Mouse (Mus musculus) MEL (cell line): ENCODE measurements around the gene Sparcl1. TPM values are rescaled to one million over a fixed set of nuclear protein-coding genes. Genes with fewer than 3 reads are reported as not detected.

Experiments used
- DNase-seq: peaks from one replicate; pipeline ENCODE4 v3.0.0; 2011; ENCODE audit warnings: low read depth, low spot score
- H3K27ac ChIP-seq: 2 replicates; pipeline ENCODE4 v1.5.1; 2012; ENCODE audit warnings: low read depth, mild to moderate bottlenecking, control low read depth, low read length, moderate library complexity; ENCODE audit not compliant: control insufficient read depth
- H3K27me3 ChIP-seq, 2 experiments: fragments of 150-350 bp in 1 of 2; sonication (generic) in 1 of 2; 2 replicates each; pipeline ENCODE4 v1.6.1; 2012; ENCODE audit warnings: low read length in 2 of 2, mild to moderate bottlenecking in 2 of 2, improper control_type of control experiment in 1 of 2, moderate library complexity in 1 of 2; ENCODE audit not compliant: insufficient read depth in 2 of 2, control insufficient read depth in 1 of 2
- H3K36me3 ChIP-seq, 2 experiments: 2 replicates each; pipeline ENCODE4 v1.6.1; 2012 to 2014; ENCODE audit warnings: low read length in 2 of 2, improper control_type of control experiment in 1 of 2, inconsistent platforms in 1 of 2, mild to moderate bottlenecking in 1 of 2; ENCODE audit not compliant: insufficient read depth in 2 of 2, control insufficient read depth in 1 of 2
- H3K4me1 ChIP-seq, 2 experiments: fragments of 150-350 bp in 1 of 2; sonication (generic) in 1 of 2; 2 replicates each; pipeline ENCODE4 v1.6.1; 2012; ENCODE audit warnings: low read length in 2 of 2, improper control_type of control experiment in 1 of 2, mild to moderate bottlenecking in 1 of 2; ENCODE audit not compliant: insufficient read depth in 2 of 2, control insufficient read depth in 1 of 2
- H3K4me3 ChIP-seq, 2 experiments: fragments of 150-350 bp in 1 of 2; sonication (generic) in 1 of 2; 2 replicates each; pipeline ENCODE4 v1.5.1; 2012; ENCODE audit warnings: low read depth in 2 of 2, low read length in 2 of 2, mild to moderate bottlenecking in 2 of 2, moderate library complexity in 2 of 2, control low read depth in 1 of 2, improper control_type of control experiment in 1 of 2; ENCODE audit not compliant: control insufficient read depth in 1 of 2, insufficient read depth in 1 of 2
- H3K79me2 ChIP-seq: 2 replicates; pipeline ENCODE4 v1.6.1; 2012; ENCODE audit warnings: mild to moderate bottlenecking, low read length, moderate library complexity; ENCODE audit not compliant: control insufficient read depth, poor library complexity, insufficient read depth
- H3K9ac ChIP-seq: 2 replicates; pipeline ENCODE4 v1.6.1; 2012; ENCODE audit warnings: low read depth, mild to moderate bottlenecking, control low read depth, low read length, moderate library complexity; ENCODE audit not compliant: control insufficient read depth, poor library complexity, severe bottlenecking
- H3K9me3 ChIP-seq: fragments of 150-350 bp; sonication (generic); replicated peaks from 2 replicates; pipeline ENCODE4 v1.6.1; 2012; ENCODE audit warnings: mild to moderate bottlenecking, low read length, improper control_type of control experiment, moderate library complexity; ENCODE audit not compliant: insufficient read depth
- CTCF ChIP-seq, 3 experiments: IDR thresholded peaks in 2 of 3; conservative IDR thresholded peaks in 1 of 3; 2 replicates each; pipeline ENCODE4 v1.5.1; 2011 to 2012; ENCODE audit warnings: low read length in 3 of 3, low read depth in 2 of 3, mild to moderate bottlenecking in 2 of 3, improper control_type of control experiment in 1 of 3, inconsistent platforms in 1 of 3, mixed read lengths in 1 of 3, moderate library complexity in 1 of 3; ENCODE audit not compliant: control insufficient read depth in 1 of 3, insufficient read depth in 1 of 3, poor library complexity in 1 of 3, severe bottlenecking in 1 of 3
- HCFC1 ChIP-seq: IDR thresholded peaks from 2 replicates; pipeline ENCODE4 v1.6.1; 2012; ENCODE audit warnings: low read depth, mild to moderate bottlenecking, inconsistent platforms, low read length, improper control_type of control experiment, moderate library complexity
- KAT2A ChIP-seq: conservative IDR thresholded peaks from 2 replicates; pipeline ENCODE4 v1.6.1; 2012; ENCODE audit warnings: low read depth, low read length, improper control_type of control experiment, inconsistent platforms
- MEF2A ChIP-seq: IDR thresholded peaks from 2 replicates; pipeline ENCODE4 v1.6.1; 2014; ENCODE audit warnings: low read depth, mild to moderate bottlenecking, inconsistent platforms, low read length, improper control_type of control experiment; ENCODE audit not compliant: poor library complexity, insufficient replicate concordance, severe bottlenecking; ENCODE audit errors: extremely low read depth
- MXI1 ChIP-seq: IDR thresholded peaks from 2 replicates; pipeline ENCODE4 v1.6.1; 2011; ENCODE audit warnings: mild to moderate bottlenecking, low read depth, low read length, improper control_type of control experiment
- MYB ChIP-seq: IDR thresholded peaks from 2 replicates; pipeline ENCODE4 v1.6.1; 2011; ENCODE audit warnings: mild to moderate bottlenecking, low read depth, low read length, improper control_type of control experiment
- NRF1 ChIP-seq: IDR thresholded peaks from 2 replicates; pipeline ENCODE4 v1.6.1; 2014; ENCODE audit warnings: low read depth, mild to moderate bottlenecking, inconsistent platforms, low read length, improper control_type of control experiment, moderate library complexity; ENCODE audit not compliant: poor library complexity, insufficient read depth, severe bottlenecking
- POLR2A ChIP-seq, 2 experiments: IDR thresholded peaks; 2 replicates each; pipeline ENCODE4 v1.6.1; 2011 to 2012; ENCODE audit warnings: low read length in 2 of 2, mild to moderate bottlenecking in 2 of 2, control low read depth in 1 of 2, improper control_type of control experiment in 1 of 2, low read depth in 1 of 2, moderate library complexity in 1 of 2; ENCODE audit not compliant: control insufficient read depth in 1 of 2, insufficient read depth in 1 of 2, poor library complexity in 1 of 2
- POLR2AphosphoS2 ChIP-seq: IDR thresholded peaks from 2 replicates; pipeline ENCODE4 v1.6.1; 2011; ENCODE audit warnings: low read length, improper control_type of control experiment
- SIN3A ChIP-seq: IDR thresholded peaks from 2 replicates; pipeline ENCODE4 v1.6.1; 2012; ENCODE audit warnings: low read length, improper control_type of control experiment, inconsistent platforms
- TCF12 ChIP-seq: IDR thresholded peaks from 2 replicates; pipeline ENCODE4 v1.6.1; 2014; ENCODE audit warnings: low read depth, mild to moderate bottlenecking, inconsistent platforms, low read length, improper control_type of control experiment, moderate library complexity
- USF1 ChIP-seq: IDR thresholded peaks from 2 replicates; pipeline ENCODE4 v1.6.1; 2014; ENCODE audit warnings: low read depth, mild to moderate bottlenecking, inconsistent platforms, low read length, improper control_type of control experiment, moderate library complexity
- polyA plus RNA-seq, 2 experiments: library from polyadenylated mRNA; stranded (reverse) in 1 of 2; unstranded in 1 of 2; fragments of >175 nt in 1 of 2; fragments of >200 nt in 1 of 2; gene quantifications; 2 replicates each; pipeline versions ENCODE4 v1.2.1 to v1.2.4; 2012; ENCODE audit warnings: low replicate concordance in 2 of 2, low read depth in 1 of 2; ENCODE audit not compliant: insufficient read length in 2 of 2, insufficient read depth in 1 of 2, missing spikeins in 1 of 2
- total RNA-seq: library from RNA; depleted of rRNA; stranded (reverse); fragments of 300-350 nt; gene quantifications from 2 replicates; pipeline ENCODE4 v1.2.3, GENCODE M21; 2012

The Sparcl1 gene
- total and polyA plus RNA-seq, 3 experiments: not detected

DNA sequence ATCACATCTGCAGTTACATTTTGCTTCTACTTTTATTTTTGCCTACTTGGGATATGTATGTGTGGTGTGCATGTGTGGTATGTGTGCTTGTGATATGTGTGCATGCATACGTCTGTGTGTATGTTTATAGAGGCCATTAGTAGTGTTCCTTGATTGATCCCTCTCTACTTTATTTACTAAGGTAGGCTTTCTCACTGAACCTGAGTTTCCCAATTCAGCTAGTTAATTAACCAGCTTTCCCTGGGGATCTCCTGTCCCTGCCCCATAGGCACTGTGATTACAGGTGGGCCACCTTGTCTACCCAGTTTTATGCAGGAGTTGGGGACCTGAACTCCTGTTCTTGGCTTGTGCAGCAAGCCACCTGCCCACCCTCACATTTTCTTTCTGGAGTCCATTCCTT lies 76.8 kb downstream of the Sparcl1 start:
- Histone ChIP-seq H3K9ac (no peak overlapping the region), H3K79me2 (no peaks in the 10 kb centered on the region), H3K4me1 (peaks cover 14 to 16% of the 10 kb centered on the region in 2 experiments), H3K27me3 (no peaks in the 10 kb centered on the region), H3K27ac (no peak overlapping the region), H3K36me3 (peaks cover 0 to 13% of the 10 kb centered on the region in 2 experiments; a peak in 2 of 4 replicates), H3K9me3 (no peaks in the 10 kb centered on the region), H3K4me3 (no peak overlapping the region)
- DNase-seq: no peak
- TF ChIP-seq CTCF (IDR thresholded peaks at IDR 0.05 in 2 of 3, conservative IDR thresholded peaks at IDR 0.05 in 1 of 3; ENCODE audit: control insufficient read depth in 1 of 3, insufficient read depth in 1 of 3, low read depth in 2 of 3, low read length in 3 of 3, poor library complexity in 1 of 3, severe bottlenecking in 1 of 3) (no peak), POLR2AphosphoS2 (no peak)

DNA sequence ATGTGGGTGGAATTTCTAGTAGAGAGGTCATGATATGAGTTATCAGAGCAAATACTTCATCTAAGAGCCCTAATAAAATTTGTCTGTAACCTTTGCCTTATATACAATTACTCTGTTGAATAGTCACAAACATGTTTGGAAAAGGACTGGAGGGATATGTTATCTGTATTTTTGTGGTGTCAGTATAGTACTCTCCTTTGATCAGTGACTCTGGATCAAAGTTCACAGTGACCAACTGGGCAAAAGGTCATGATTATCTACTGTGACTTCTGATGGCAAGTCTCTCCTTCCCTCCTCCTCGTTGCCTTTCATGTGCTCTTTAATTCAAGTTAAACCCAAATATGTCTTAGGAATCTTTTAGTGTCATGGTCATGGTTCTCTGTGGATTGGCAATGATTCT lies 77.7 kb downstream of the Sparcl1 start:
- Histone ChIP-seq H3K9me3 (no peaks in the 10 kb centered on the region), H3K79me2 (no peaks in the 10 kb centered on the region), H3K27ac (no peak overlapping the region), H3K9ac (no peak overlapping the region), H3K27me3 (no peaks in the 10 kb centered on the region), H3K4me1 (peaks cover 14 to 16% of the 10 kb centered on the region in 2 experiments), H3K4me3 (no peak overlapping the region), H3K36me3 (peaks cover 0 to 13% of the 10 kb centered on the region in 2 experiments; a peak in 2 of 4 replicates)
- no peak for TF ChIP-seq TCF12
- TF ChIP-seq NRF1: no peak
- no peak for TF ChIP-seq SIN3A
- TF ChIP-seq MXI1: no peak
- no peak for TF ChIP-seq MYB
- no peak for TF ChIP-seq KAT2A
- no peak for TF ChIP-seq MEF2A
- TF ChIP-seq USF1: no peak
- TF ChIP-seq HCFC1: no peak
- DNase-seq: no peak

DNA sequence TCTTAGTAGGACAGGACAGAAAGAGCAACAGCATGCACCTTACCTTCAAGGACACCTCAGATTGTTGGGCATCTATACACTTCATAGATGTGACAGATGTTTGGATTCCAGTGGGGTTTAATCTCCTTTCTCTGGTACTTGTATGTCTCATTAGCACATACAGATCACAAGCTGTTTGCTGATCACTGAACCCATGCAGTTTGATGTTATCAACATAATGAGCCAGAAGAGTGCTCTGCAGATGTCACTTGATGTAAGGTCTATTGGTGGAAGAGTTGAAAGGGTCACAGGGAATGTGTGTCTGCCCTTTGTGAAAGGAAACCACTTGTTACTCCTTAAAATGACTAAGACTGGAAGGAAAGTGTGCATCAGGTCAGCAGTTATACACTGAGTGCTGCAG lies 78.5 kb downstream of the Sparcl1 start:
- H3K27me3 ChIP-seq: no peaks in the 10 kb centered on the region
- TF ChIP-seq TCF12: no peak
- TF ChIP-seq MYB: no peak
- TF ChIP-seq POLR2A (IDR thresholded peaks at IDR 0.05; ENCODE audit: control insufficient read depth in 1 of 2, insufficient read depth in 1 of 2, low read depth in 1 of 2, low read length in 2 of 2, poor library complexity in 1 of 2): no peak
- no peak overlapping the region for H3K9ac ChIP-seq
- H3K27ac ChIP-seq: no peak overlapping the region
- H3K4me3 ChIP-seq: no peak overlapping the region
- DNase-seq: no peak
- H3K79me2 ChIP-seq: no peaks in the 10 kb centered on the region
- peaks cover 14 to 17% of the 10 kb centered on the region in 2 experiments for H3K4me1 ChIP-seq
- H3K36me3 ChIP-seq: peaks cover 0 to 13% of the 10 kb centered on the region in 2 experiments; a peak in 2 of 4 replicates
- no peaks in the 10 kb centered on the region for H3K9me3 ChIP-seq
